29 mouse cellular contexts compared by ENCODE assay signal in genomic region chr2:141935130-141935529, GRCm38 (mm10).
DNase-seq lines count a peak whose midpoint lies in the region; ATAC-seq and TF ChIP-seq lines count a peak whose summit lies in the region.
"Had no signal": no experiment of that assay in that cellular context is flagged by ENCODE, and none has a peak within 500 bp of the region (broad histone marks: within the 10 kb centered on the region; RNA-seq: fewer than 3 reads in every experiment).

No protein-coding gene starts in this region.

- H3K4me2 ChIP-seq in forebrain, embryonic 13.5 days: no peak overlapping the region
- no peak overlapping the region for H3K4me2 ChIP-seq in forebrain, postnatal 0 days (ENCODE audit: low read depth)
- no peak overlapping the region for H3K4me2 ChIP-seq in forebrain, embryonic 16.5 days (ENCODE audit: low read length)
- H3K4me2 ChIP-seq: embryonic facial prominence, embryonic 13.5 days; heart, embryonic 12.5 days; heart, embryonic 15.5 days; hindbrain, embryonic 13.5 days; intestine, embryonic 15.5 days had no signal

- no peak overlapping the region for H3K4me3 ChIP-seq in forebrain, embryonic 13.5 days
- H3K4me3 ChIP-seq in forebrain, embryonic 10.5 days: no peak overlapping the region
- no peak overlapping the region for H3K4me3 ChIP-seq in forebrain, postnatal 0 days (ENCODE audit: low read depth, low read length)
- H3K4me3 ChIP-seq in forebrain, embryonic 16.5 days (replicated peaks; ENCODE audit: low read length): no peak overlapping the region
- H3K4me3 ChIP-seq: embryonic facial prominence, embryonic 10.5 days; embryonic facial prominence, embryonic 13.5 days; erythroblast, embryonic 14.5 days; heart, embryonic 12.5 days; heart, embryonic 15.5 days; hindbrain, embryonic 10.5 days; hindbrain, embryonic 13.5 days; intestine, embryonic 15.5 days had no signal

- 70% methylated on average over 2 of the region's 2 CpGs for WGBS in forebrain, embryonic 13.5 days
- 84% methylated on average over 2 of the region's 2 CpGs for WGBS in forebrain, embryonic 10.5 days
- WGBS in forebrain, postnatal 0 days: 42% methylated on average over 2 of the region's 2 CpGs
- 66% methylated on average over 2 of the region's 2 CpGs for WGBS in forebrain, embryonic 16.5 days

- ATAC-seq in forebrain, embryonic 13.5 days: peak; percentile 38; the same call in 1 of the 2 replicates
- ATAC-seq in forebrain, postnatal 0 days: peak; percentile 48; the same call in 1 of the 2 replicates
- ATAC-seq in forebrain, embryonic 16.5 days: no peak
- ATAC-seq: hindbrain, embryonic 16.5 days; intestine, embryonic 15.5 days; Patski had no signal

- no peaks in the 10 kb centered on the region for H3K9me3 ChIP-seq in forebrain, embryonic 13.5 days (replicated peaks)
- H3K9me3 ChIP-seq in forebrain, embryonic 10.5 days: no peaks in the 10 kb centered on the region
- H3K9me3 ChIP-seq in forebrain, postnatal 0 days (ENCODE audit: low read length): no peaks in the 10 kb centered on the region
- no peaks in the 10 kb centered on the region for H3K9me3 ChIP-seq in forebrain, embryonic 16.5 days (ENCODE audit: control insufficient read depth, low read length)
- H3K9me3 ChIP-seq: embryonic facial prominence, embryonic 10.5 days; embryonic facial prominence, embryonic 13.5 days; heart, embryonic 12.5 days; heart, embryonic 15.5 days; hindbrain, embryonic 10.5 days; hindbrain, embryonic 13.5 days; intestine, embryonic 15.5 days had no signal

- intact Hi-C loops in gastrocnemius, postnatal 14 days (cut with DNase I; ENCODE audit: low total_unique reads): no loop called here

- H3K27me3 ChIP-seq in forebrain, embryonic 13.5 days: no peaks in the 10 kb centered on the region
- H3K27me3 ChIP-seq in forebrain, embryonic 10.5 days (ENCODE audit: poor library complexity, severe bottlenecking): no peaks in the 10 kb centered on the region
- H3K27me3 ChIP-seq in forebrain, postnatal 0 days (ENCODE audit: insufficient read depth, low read length): no peaks in the 10 kb centered on the region
- no peaks in the 10 kb centered on the region for H3K27me3 ChIP-seq in forebrain, embryonic 16.5 days (replicated peaks; ENCODE audit: control insufficient read depth, insufficient read depth, low read length)
- H3K27me3 ChIP-seq: embryonic facial prominence, embryonic 13.5 days; heart, embryonic 12.5 days; heart, embryonic 15.5 days; hindbrain, embryonic 13.5 days; intestine, embryonic 15.5 days; Patski had no signal

- no peak overlapping the region for H3K9ac ChIP-seq in forebrain, embryonic 13.5 days
- no peak overlapping the region for H3K9ac ChIP-seq in forebrain, postnatal 0 days
- H3K9ac ChIP-seq in forebrain, embryonic 16.5 days (replicated peaks; ENCODE audit: low read depth, low read length): no peak overlapping the region
- H3K9ac ChIP-seq: embryonic facial prominence, embryonic 13.5 days; heart, embryonic 12.5 days; heart, embryonic 15.5 days; hindbrain, embryonic 13.5 days; intestine, embryonic 15.5 days had no signal

- TF ChIP-seq CTCF in forebrain, postnatal 0 days (IDR thresholded peaks at IDR 0.05; ENCODE audit: low read depth): no peak

- no peaks in the 10 kb centered on the region for H3K36me3 ChIP-seq in forebrain, embryonic 13.5 days (ENCODE audit: poor library complexity, severe bottlenecking)
- H3K36me3 ChIP-seq in forebrain, embryonic 10.5 days (replicated peaks): no peaks in the 10 kb centered on the region
- H3K36me3 ChIP-seq in forebrain, postnatal 0 days (ENCODE audit: insufficient read depth): no peaks in the 10 kb centered on the region
- H3K36me3 ChIP-seq in forebrain, embryonic 16.5 days (ENCODE audit: control insufficient read depth, insufficient read depth): no peaks in the 10 kb centered on the region
- H3K36me3 ChIP-seq: embryonic facial prominence, embryonic 10.5 days; embryonic facial prominence, embryonic 13.5 days; heart, embryonic 12.5 days; heart, embryonic 15.5 days; hindbrain, embryonic 10.5 days; hindbrain, embryonic 13.5 days; intestine, embryonic 15.5 days had no signal

- no peak overlapping the region for H3K27ac ChIP-seq in forebrain, embryonic 13.5 days
- no peak overlapping the region for H3K27ac ChIP-seq in forebrain, embryonic 10.5 days
- no peak overlapping the region for H3K27ac ChIP-seq in forebrain, postnatal 0 days (ENCODE audit: low read depth, low read length)
- H3K27ac ChIP-seq in forebrain, embryonic 16.5 days (ENCODE audit: low read length): no peak overlapping the region
- H3K27ac ChIP-seq: embryonic facial prominence, embryonic 10.5 days; embryonic facial prominence, embryonic 13.5 days; heart, embryonic 15.5 days; hindbrain, embryonic 10.5 days; hindbrain, embryonic 13.5 days; intestine, embryonic 15.5 days had no signal

- DNase-seq in forebrain, embryonic 10.5 days (ENCODE audit: extremely low spot score, low spot score): no peak
- peak; percentile 15 for DNase-seq in forebrain, postnatal 0 days
- DNase-seq in MN1 (ENCODE audit: low spot score): peak; percentile 6
- DNase-seq in gastrocnemius, postnatal 14 days: no peak
- DNase-seq: adrenal gland, postnatal 10 days; adrenal gland, postnatal 36 days; cerebellum, adult 11-12 months; cerebellum, adult 8-10 months; cerebellum, postnatal 10 days; cerebellum, postnatal 36 days; embryo, embryonic 11 days; gastrocnemius, postnatal 10 days; heart, adult 11 months; heart, postnatal 10 days; heart, postnatal 36 days; kidney, adult 11 months; kidney, adult 8-10 months had no signal

- no peaks in the 10 kb centered on the region for H3K4me1 ChIP-seq in forebrain, embryonic 13.5 days
- H3K4me1 ChIP-seq in forebrain, embryonic 10.5 days: no peaks in the 10 kb centered on the region
- H3K4me1 ChIP-seq in forebrain, postnatal 0 days (ENCODE audit: insufficient read depth): no peaks in the 10 kb centered on the region
- no peaks in the 10 kb centered on the region for H3K4me1 ChIP-seq in forebrain, embryonic 16.5 days (replicated peaks; ENCODE audit: control insufficient read depth, insufficient read depth, low read length)
- H3K4me1 ChIP-seq: embryonic facial prominence, embryonic 10.5 days; embryonic facial prominence, embryonic 13.5 days; heart, embryonic 12.5 days; heart, embryonic 15.5 days; hindbrain, embryonic 10.5 days; hindbrain, embryonic 13.5 days; intestine, embryonic 15.5 days had no signal

Comparison
In these comparisons a context has a peak if more than half of its experiments do, and no peak if none do; other contexts are left out.
1. DNase-seq: peak in forebrain, postnatal 0 days (single experiment) and MN1 (single experiment); none in forebrain, embryonic 10.5 days (single experiment) and gastrocnemius, postnatal 14 days (single experiment).